Mouse (Mus musculus) C2C12 (cell line): ENCODE measurements around the gene Vmn1r80. TPM values are rescaled to one million over a fixed set of nuclear protein-coding genes. Genes with fewer than 3 reads are reported as not detected.
"Not testable (repeated sequence)": the region's sequence is repeated elsewhere in the genome, so short reads cannot be mapped to it uniquely, and the experiment has no call there.

Source experiments
- H3K27me3 ChIP-seq: one replicate; pipeline ENCODE4 v1.6.1; 2011; ENCODE audit not compliant: control insufficient read depth, insufficient read depth, insufficient read length
- H3K36me3 ChIP-seq: one replicate; pipeline ENCODE4 v1.6.1; 2011; ENCODE audit not compliant: control insufficient read depth, insufficient read depth
- H3K4me3 ChIP-seq: one replicate; pipeline ENCODE4 v1.5.1; 2011; ENCODE audit warnings: mild to moderate bottlenecking, control low read depth; ENCODE audit not compliant: poor library complexity, insufficient read depth, severe bottlenecking
- H3K79me2 ChIP-seq: one replicate; pipeline ENCODE4 v1.6.1; 2011; ENCODE audit not compliant: control insufficient read depth, insufficient read depth
- H3K79me3 ChIP-seq: one replicate; pipeline ENCODE4 v1.6.1; 2011; ENCODE audit warnings: low read depth, control low read depth
- H3ac ChIP-seq: one replicate; pipeline ENCODE3; 2011; ENCODE audit warnings: low read depth; ENCODE audit not compliant: control insufficient read depth, insufficient read length
- CEBPB ChIP-seq: IDR thresholded peaks from one replicate; pipeline ENCODE4 v1.6.1; 2011; ENCODE audit warnings: low read depth, mild to moderate bottlenecking, control low read depth, moderate library complexity
- CTCF ChIP-seq: IDR thresholded peaks from one replicate; pipeline ENCODE4 v1.5.1; 2011; ENCODE audit not compliant: control insufficient read depth, insufficient read depth, insufficient read length
- FOSL1 ChIP-seq: IDR thresholded peaks from one replicate; pipeline ENCODE4 v1.8.0; 2011; ENCODE audit warnings: mild to moderate bottlenecking, low read length; ENCODE audit not compliant: poor library complexity, insufficient read depth, severe bottlenecking
- MAX ChIP-seq: IDR thresholded peaks from one replicate; pipeline ENCODE4 v1.6.1; 2011; ENCODE audit warnings: mild to moderate bottlenecking, control low read depth
- MYOD1 ChIP-seq: IDR thresholded peaks from one replicate; pipeline ENCODE4 v1.6.1; 2011; ENCODE audit warnings: low read depth; ENCODE audit not compliant: control insufficient read depth, insufficient read length
- MYOG ChIP-seq: IDR thresholded peaks from one replicate; pipeline ENCODE4 v1.6.1; 2011; ENCODE audit not compliant: control insufficient read depth, insufficient read length; ENCODE audit errors: extremely low read depth
- USF1 ChIP-seq: IDR thresholded peaks from one replicate; pipeline ENCODE4 v1.6.1; 2011; ENCODE audit warnings: low read depth, mild to moderate bottlenecking, control low read depth, moderate library complexity
- long read RNA-seq, 2 experiments: library from polyadenylated mRNA; unstranded; transcript quantifications; one replicate each; pipeline ENCODE4 v2.0.0; 2019 to 2020
- polyA plus RNA-seq: library from polyadenylated mRNA; unstranded; fragments of >200 nt; fragmentation: generic; extraction: Trizol; gene quantifications from one replicate; pipeline ENCODE4 v1.2.1, GENCODE M21; 2012; ENCODE audit warnings: missing spikeins

Gene Vmn1r80
- not detected for polyA plus RNA-seq
- long read RNA-seq, experiment 1, result 0 reads
- long read RNA-seq, experiment 2, result 0 reads

DNA sequence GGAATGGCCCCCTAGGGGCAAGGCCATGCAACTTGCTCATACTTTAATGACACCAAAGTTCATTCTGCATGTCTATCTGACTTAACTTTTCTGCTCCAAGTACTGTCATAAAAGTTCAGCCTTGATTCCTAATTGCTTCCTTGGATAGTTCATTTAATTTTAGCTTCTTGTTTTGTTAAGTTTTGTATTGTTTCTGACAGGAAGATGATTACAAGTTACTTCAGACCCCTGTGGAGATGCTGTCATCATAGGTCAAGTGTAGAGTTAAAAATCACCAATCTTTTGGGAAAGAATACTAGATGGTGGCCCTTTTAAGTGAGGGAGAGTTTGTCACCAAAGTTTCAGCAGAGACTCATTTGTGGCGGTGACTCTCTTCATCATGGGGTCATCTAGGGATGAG lies at the start of gene Vmn1r80:
Vmn1r80 (plus strand) TSS at position 301 of the 400 bp plus-strand sequence.
- Histone ChIP-seq H3K79me2 (no peaks in the 10 kb centered on the region), H3K4me3 (no peak within 1 kb of the TSS), H3K36me3 (no peaks in the 10 kb centered on the region), H3ac (no peak within 1 kb of the TSS), H3K27me3 (no peaks in the 10 kb centered on the region), H3K79me3 (no peaks in the 10 kb centered on the region)
- no peak for TF ChIP-seq MAX
- TF ChIP-seq CEBPB, result no peak
- no peak for TF ChIP-seq USF1
- no peak for TF ChIP-seq MYOD1
- TF ChIP-seq MYOG, result no peak
- no peak for TF ChIP-seq CTCF
- no peak for TF ChIP-seq FOSL1

DNA sequence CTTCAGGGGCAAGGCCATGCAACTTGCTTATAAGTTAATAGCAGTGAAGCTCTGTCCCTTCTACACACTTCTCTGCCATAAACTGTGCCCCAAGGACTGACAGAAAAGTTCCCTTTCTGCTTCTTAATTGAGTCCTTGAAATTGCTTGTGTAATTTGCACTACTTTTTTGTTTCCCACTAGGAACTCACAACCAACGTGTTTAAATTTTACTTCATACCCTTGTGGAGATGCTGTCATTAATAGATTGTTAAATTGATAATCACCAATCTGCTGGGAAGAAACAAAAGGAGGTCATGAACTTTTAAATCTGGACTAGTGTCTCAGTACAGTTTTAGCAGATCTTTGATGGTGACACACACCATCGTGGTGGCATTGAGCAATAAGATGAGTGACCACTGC lies 39.1 kb upstream of the Vmn1r80 start, which contains the start of gene Vmn1r78:
Vmn1r78 (plus strand) TSS at position 301 of the 400 bp plus-strand sequence.
- no peak within 1 kb of the TSS for H3ac ChIP-seq
- H3K27me3 ChIP-seq, result no peaks in the 10 kb centered on the region
- no peaks in the 10 kb centered on the region for H3K79me2 ChIP-seq
- H3K4me3 ChIP-seq, result no peak within 1 kb of the TSS
- H3K79me3 ChIP-seq, result no peaks in the 10 kb centered on the region
- no peaks in the 10 kb centered on the region for H3K36me3 ChIP-seq
- no peak for TF ChIP-seq USF1
- TF ChIP-seq MYOG, result no peak
- TF ChIP-seq FOSL1, result no peak
- TF ChIP-seq CTCF, result no peak
- no peak for TF ChIP-seq CEBPB
- TF ChIP-seq MYOD1, result no peak
- TF ChIP-seq MAX, result no peak

DNA sequence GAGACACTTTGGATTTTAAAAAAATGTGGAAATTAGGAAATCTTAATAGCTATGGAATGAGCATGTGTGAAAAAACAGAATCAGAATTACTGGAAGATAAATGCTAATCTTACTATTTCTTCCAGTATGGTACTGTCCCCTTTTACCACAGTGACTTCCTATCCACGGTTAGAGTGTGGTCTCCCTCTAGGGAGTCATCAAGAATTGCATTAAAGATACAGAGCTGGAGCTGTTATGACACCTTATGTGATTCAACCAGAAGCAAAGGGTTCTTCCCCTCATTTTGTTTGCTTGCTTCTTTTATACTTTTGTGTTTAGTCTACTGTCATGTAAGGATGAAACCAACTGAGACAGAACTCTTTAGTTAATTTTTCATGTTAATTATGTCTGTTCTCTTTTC lies 32.6 kb upstream of the Vmn1r80 start:
- H3K36me3 ChIP-seq, H3K79me3 ChIP-seq, H3ac ChIP-seq, H3K4me3 ChIP-seq, H3K27me3 ChIP-seq, H3K79me2 ChIP-seq: not testable (repeated sequence)

DNA sequence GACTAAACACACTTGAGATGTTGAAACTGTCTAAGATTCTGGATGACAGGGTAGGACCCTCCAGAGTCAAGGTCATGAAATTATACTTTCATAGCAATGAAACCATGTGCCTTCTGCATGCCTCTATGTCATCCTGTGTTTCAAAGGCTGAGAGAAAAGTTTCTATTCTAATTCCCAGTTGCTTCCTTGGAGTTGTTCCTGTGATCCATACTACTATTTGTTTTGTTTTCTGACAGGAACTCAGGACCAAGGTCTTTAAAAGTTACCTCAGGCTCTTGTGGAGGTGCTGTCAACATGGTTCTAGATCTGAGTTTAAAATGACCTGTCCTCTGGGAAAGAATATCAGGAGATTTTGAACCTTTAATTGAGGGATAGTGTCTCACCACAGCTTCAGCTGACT lies 18.1 kb upstream of the Vmn1r80 start, which contains the start of gene Vmn1r79:
Vmn1r79 (plus strand) TSS at position 301 of the 400 bp plus-strand sequence.
- not testable (repeated sequence) for H3K27me3 ChIP-seq, H3ac ChIP-seq, H3K4me3 ChIP-seq, H3K36me3 ChIP-seq, H3K79me2 ChIP-seq, H3K79me3 ChIP-seq

DNA sequence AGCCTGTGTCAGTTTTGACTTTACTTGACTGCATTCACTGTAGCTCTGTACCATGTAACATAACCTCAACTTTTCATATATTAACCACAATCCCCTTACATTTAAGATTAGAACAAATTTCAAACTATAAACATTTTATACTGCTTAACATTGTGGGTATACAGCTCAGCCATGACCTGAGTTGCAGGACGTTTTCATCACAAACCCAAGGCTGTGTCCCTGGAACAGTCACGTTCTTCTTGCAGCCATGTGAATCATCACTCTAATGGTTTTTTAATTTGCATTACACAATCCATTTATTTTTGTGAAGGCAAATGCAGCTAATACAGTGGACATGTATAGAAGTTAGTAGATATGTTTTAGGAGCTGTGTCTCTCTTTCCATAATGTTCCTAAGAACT lies 16.2 kb upstream of the Vmn1r80 start:
- H3K27me3 ChIP-seq, H3K4me3 ChIP-seq, H3K79me3 ChIP-seq, H3K36me3 ChIP-seq, H3ac ChIP-seq, H3K79me2 ChIP-seq: not testable (repeated sequence)

DNA sequence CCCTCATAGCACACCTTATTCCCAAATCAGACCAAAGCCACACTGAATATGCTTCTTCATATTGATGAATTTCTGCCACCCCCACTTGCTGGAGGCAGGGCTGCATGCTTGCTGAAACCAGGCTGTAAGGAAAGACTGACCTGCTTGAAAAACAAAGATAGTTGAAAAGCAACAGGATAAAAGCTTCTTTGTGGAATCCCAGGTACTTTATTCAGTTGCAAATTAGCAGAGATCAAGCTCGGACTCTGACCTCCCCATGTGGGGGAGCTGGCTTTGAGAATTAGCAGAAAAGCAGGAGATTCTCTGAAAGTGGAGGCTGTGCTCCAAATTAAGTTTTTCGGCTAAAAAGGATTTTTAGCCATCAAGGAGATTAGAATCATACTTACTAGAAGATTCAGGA lies 15.1 kb downstream of the Vmn1r80 start:
- TF ChIP-seq MYOD1 (no peak), CEBPB (no peak)
- Histone ChIP-seq H3K36me3 (no peaks in the 10 kb centered on the region), H3K79me3 (no peaks in the 10 kb centered on the region), H3ac (no peak overlapping the region), H3K4me3 (no peak overlapping the region), H3K79me2 (no peaks in the 10 kb centered on the region), H3K27me3 (no peaks in the 10 kb centered on the region)

Other genes starting within 250 kb of the Vmn1r80 start
- not detected for gene Vmn1r77, start 152.5 kb upstream of the Vmn1r80 start, polyA plus RNA-seq
- not detected for gene Vmn1r78, start 39.0 kb upstream of the Vmn1r80 start, polyA plus RNA-seq
- not detected for gene Vmn1r79, start 18.0 kb upstream of the Vmn1r80 start, polyA plus RNA-seq
- not detected for gene Vmn1r81, start 79.0 kb downstream of the Vmn1r80 start, polyA plus RNA-seq
- not detected for gene Vmn1r82, start 111.1 kb downstream of the Vmn1r80 start, polyA plus RNA-seq
- gene Vmn1r83, start 140.2 kb downstream of the Vmn1r80 start, polyA plus RNA-seq, result not detected
- not detected for gene Vmn1r84, start 180.0 kb downstream of the Vmn1r80 start, polyA plus RNA-seq
- 0.39 TPM for gene Zfp551, start 233.5 kb downstream of the Vmn1r80 start, polyA plus RNA-seq